Mouse (Mus musculus): ENCODE measurements around the gene Dtx3l.

Dtx3l gene

GRCm38 (mm10) chr16:35888910-35889309 lies 50.0 kb downstream of the Dtx3l start:
- no peak for DNase-seq (ENCODE audit: extremely low spot score, low spot score)

GRCm38 (mm10) chr16:35888174-35888573 lies 50.8 kb downstream of the Dtx3l start:
- DNase-seq (ENCODE audit: extremely low spot score, low spot score), result no peak

Data from neural tube, embryonic 10.5 days (tissue).